In the genomic region with DNA sequence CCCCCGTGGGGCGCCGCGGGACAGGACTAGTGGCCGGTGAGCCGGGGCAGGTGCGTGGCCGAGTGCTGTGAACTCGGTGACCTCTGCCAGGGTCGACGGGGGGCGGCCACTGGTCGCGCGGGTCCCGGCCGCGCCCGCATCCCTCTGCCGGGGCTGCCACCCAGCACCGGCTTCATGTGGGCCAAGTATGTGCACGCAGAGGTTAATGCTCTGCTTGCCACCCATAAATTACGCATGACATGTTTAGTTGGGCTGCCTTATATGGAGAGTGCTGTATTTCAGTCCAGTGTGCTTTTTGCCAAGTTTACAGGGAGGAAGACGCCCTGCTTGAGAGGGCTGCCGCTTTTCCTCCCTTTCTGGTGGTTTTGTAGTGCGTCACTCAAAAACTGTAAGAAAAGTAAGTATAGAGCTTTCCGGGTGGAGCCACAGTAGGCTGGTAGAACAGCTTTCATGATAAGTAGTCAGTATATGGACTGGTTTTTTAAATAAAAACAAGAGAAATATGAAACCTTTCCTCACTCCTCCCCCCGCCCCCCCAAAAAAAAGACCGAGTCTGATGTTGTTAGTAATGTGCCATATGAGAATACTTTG, we compare ENCODE assay signal across 8 mouse cellular contexts. TPM values are rescaled to one million over a fixed set of nuclear protein-coding genes. Genes with fewer than 3 reads are reported as not detected.
DNase-seq lines count a peak whose midpoint lies in the region; ATAC-seq lines count a peak whose summit lies in the region.

No protein-coding gene starts in this region.

- no peaks in the 10 kb centered on the region for H3K27me3 ChIP-seq in heart, embryonic 15.5 days

- peak overlapping the region; percentile 80 for H3K4me3 ChIP-seq in heart, embryonic 15.5 days

- peak; percentile 85 for DNase-seq in kidney, adult 11 months
- DNase-seq in kidney, adult 18-20 months = no peak
- DNase-seq in adrenal gland, postnatal 25 days = peak; percentile 61
- DNase-seq in kidney, postnatal 36 days = peak; percentile 70 to 82
- peak; percentile 65 for DNase-seq in lung, postnatal 14 days
- DNase-seq in retina, postnatal 1 day = peak; percentile 66

- no peaks in the 10 kb centered on the region for H3K9me3 ChIP-seq in heart, embryonic 15.5 days (replicated peaks)

- H3K36me3 ChIP-seq in heart, embryonic 15.5 days = no peaks in the 10 kb centered on the region

- H3K9ac ChIP-seq in heart, embryonic 15.5 days = peak overlapping the region; percentile 97

- peak; percentile 46 for ATAC-seq in erythroid progenitor cell, adult 5-6 weeks (replicated peaks; ENCODE audit: low FRiP score, poor library complexity, severe bottlenecking)
- peak; percentile 74 for ATAC-seq in heart, embryonic 15.5 days (replicated peaks; ENCODE audit: insufficient number of reproducible peaks, insufficient read depth, low FRiP score, low read depth)

- 1% methylated on average over 29 of the region's 29 CpGs for WGBS in heart, embryonic 15.5 days

- H3K4me1 ChIP-seq in heart, embryonic 15.5 days (replicated peaks) = peaks cover 38% of the 10 kb centered on the region

- H3K27ac ChIP-seq in heart, embryonic 15.5 days = peak overlapping the region; percentile 99

- H3K4me2 ChIP-seq in heart, embryonic 15.5 days = peak overlapping the region; percentile 71

RNA-seq across cellular contexts. Expression of a gene that starts 29.0 kb away (rescaled TPM):
- 556 and 573 TPM in 2 replicates for total RNA-seq in adrenal gland, postnatal 25 days (2021)
- total RNA-seq in erythroid progenitor cell, adult 5-6 weeks (2015; ENCODE audit: low replicate concordance) = 290 and 329 TPM in 2 replicates
- 321 and 380 TPM in 2 replicates for total RNA-seq in erythroid progenitor cell, adult 5-6 weeks (2017; ENCODE audit: low replicate concordance)
- polyA plus RNA-seq in heart, embryonic 15.5 days (2015; fragmentation: Nextera tagmentation; extraction: Ambion mirVana) = 72.9 and 82.7 TPM in 2 replicates
